Mouse (Mus musculus) adrenal gland, adult (tissue): Measurements from ENCODE around the gene Cdk17.
A peak's percentile ranks its signal among the peaks of the same experiment; 100 is the strongest.

Experiments
- DNase-seq, 2 experiments: peaks; one replicate each; pipeline ENCODE4 v3.0.0; 2022 to 2023; ENCODE audit warnings: low spot score in 1 of 2; ENCODE audit not compliant: inconsistent age in 2 of 2

Gene Cdk17

DNA sequence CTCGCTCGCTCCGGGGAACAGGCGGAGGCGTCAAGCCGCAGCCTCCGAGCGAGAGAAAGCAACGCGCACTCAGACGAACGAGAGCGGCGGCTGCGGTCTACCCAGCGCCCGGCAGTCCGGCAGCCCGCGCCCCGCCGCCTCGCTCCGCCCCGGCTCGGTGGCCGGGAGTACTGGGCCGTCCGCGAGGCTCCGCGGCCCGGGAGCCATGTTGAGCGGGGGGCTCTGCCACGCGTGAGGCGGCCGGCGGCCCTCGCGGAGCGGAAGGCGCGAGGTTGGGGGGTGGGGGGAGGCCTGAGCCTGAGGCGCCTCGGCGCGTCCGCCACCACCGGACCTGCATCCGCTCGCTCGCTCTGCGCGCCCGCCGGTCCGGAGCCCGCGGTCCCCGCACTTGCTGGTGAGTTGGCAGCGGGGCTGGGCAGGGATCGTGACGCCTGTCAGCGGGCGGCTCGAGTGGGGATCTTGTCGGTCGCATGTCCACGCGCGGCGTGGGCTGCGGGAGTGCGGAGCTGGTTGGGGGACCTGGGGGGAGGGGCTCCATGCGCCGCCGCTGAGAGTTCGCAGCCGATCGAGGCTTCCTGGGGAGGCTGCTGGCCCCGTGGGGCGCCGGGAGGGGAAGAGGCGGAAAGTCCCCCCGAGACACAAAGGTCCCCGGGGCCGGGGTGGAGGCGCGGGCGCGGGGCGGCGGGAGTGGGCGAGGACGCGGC is at the start of gene Cdk17:
TSS of gene Cdk17 (plus strand) at position 69 of the 704 bp plus-strand sequence.
- DNase-seq = peak; percentile 77 to 92

DNA sequence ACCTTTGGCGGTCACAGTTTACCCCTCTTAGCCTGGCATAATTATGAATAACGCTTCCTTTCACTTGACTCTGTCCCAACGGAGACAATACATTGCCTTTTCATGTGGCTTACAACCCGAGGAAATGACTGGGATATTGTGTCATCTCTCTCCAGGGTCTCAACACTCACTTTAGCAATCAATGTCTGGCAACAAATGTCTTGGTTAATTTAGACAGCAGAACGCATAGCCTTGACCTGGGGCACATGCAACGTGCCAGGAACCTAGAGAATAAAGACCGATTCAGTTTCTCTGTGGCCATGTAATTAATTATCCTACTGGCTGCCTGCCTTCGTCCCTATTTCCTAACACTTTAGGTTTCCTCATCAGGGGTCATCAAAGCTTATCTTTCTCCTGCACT is 49.3 kb upstream of the Cdk17 start:
- peak in 1 of 2 experiments; percentile 83 for DNase-seq

DNA sequence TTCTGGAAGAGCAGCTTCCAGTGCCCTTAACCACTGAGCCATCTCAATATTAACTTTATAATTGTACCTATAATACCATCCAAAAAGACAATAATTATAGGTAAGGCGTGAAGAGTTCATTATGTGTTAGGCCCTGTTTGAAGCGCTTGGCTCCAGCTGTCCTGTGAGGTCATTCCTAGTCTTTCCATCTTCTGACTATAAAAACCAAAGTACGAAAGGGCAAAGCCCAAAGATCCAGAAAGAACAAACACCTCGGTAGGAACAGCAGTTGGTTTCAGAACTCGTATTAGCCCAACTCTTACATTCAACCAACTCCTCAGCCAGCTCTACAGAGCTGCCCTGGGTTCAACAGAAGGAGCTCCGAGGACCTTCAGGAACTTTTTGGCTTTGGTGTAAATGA is 48.7 kb upstream of the Cdk17 start:
- no peak for DNase-seq

DNA sequence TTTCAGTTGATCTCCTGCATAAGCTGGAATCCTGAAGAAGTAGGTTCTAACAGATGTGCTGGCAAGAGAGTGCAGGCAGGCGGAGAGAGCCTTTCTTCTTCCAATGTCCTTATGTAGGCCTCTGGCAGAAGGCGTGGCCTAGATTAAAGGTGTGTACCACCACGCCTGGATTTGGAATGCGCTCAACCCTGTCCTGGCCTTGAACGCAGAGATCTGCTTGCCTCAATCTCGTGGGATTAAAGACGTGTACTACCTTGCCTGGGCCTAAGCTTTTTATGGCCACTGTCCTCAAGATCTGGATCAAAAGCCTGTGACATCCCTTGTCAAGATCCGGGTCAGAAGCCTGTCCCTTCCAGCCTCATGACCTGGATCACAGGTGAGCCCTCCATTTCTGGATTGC is 46.7 kb upstream of the Cdk17 start:
- no peak for DNase-seq

DNA sequence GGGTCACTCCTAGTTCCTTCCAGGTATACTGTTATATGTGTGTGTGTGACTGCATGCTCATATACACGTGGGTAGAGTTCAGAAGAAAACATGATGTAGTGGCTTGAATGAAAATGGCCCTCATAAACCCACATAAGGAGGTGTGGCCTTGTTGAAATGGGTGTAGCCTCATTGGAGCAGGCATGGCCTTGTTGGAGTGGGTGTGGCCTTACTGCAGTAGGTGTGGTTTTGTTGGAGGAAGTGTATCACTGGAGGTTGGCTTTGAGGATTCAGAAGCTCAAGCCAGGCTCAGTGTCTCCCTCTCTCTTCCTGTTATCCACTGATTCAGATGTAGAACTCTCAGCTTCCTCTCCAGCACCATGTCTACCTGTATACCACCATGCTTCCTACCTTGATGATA is 45.9 kb upstream of the Cdk17 start:
- DNase-seq = no peak

DNA sequence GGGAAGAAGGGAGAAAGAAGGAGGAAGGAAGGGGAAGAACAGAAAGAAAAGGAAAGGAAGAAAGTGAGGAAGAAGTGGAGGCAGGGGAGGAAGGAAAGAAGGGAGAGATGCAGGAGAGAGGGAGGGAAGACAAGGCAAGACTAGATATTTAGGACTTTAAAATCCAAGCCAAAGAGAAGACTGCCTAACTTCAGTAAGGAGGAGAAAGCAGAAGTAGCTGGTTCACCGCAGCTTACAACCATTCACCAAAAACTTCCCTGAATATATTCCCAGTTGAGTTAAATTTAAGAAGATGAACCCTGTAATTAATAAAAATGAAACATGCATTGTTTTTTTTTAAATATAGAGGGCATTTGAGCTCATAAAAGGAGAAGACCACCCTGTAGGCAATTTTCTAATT is 44.9 kb upstream of the Cdk17 start:
- DNase-seq = no peak

DNA sequence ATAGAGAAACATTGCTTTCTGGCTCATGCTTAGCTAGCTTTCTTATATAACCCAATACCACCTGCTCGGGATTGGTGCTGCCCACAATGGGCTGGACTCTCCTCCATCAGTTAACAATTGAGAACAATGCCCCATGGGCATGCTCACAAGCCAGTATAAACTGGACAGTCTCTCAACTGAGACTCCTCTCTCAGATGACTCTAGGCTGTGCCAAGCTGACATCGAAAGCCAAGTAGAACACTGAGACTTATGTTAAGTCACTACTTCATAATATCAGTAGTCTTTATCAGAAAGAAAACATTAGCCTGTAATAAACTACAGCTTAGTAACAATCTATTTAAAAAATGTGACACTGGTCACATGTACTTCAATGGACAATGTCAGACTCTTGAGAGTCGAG is 44.0 kb upstream of the Cdk17 start:
- DNase-seq = no peak

DNA sequence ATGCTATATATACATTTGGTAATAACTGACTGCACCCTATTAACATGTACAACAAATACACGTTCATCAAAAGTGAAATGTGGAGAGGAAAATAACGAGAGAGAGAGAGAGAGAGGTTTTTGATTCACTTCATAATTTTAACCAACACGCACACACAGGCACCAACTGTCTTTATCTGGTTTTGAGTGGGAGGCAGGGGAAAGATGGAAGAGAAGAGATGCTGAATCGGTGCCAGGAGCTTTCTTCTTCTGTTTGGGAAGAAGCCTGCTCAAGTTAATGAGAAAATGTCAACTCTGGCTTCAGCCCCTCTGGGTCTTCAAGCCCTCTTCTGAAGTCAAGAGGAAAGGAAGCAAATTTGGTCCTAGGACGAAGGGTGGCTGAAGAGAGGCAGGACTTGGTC is 40.9 kb upstream of the Cdk17 start:
- DNase-seq = no peak

DNA sequence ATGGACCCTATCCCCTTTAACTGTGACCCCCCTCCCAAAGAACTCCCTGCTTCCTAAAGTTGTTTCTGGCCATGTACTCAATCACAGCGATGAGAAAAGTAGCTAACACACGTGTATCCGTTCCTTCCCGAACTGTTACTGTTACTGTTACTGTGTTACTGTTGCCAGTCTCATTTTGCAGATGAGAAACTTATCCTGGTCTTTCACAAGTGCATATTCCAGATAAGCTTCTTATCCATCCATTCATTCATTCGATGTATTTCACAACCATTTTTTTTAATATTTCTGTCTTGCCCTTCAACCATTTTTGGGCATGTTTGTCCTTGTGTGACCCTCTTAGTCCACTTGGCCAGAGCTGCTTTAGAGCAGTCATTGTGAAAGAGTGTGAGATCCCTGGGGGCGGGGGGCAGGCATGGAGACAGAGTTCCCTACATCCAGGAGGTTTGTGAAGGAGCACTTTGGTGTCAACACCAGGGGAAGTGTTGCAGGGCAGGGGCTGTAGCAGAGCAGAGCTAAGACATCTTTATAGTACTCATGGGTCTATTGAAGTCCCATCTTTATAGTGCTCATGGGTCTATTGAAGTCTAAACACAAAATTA is 39.3 kb upstream of the Cdk17 start:
- peak in 1 of 2 experiments; percentile 63 for DNase-seq

DNA sequence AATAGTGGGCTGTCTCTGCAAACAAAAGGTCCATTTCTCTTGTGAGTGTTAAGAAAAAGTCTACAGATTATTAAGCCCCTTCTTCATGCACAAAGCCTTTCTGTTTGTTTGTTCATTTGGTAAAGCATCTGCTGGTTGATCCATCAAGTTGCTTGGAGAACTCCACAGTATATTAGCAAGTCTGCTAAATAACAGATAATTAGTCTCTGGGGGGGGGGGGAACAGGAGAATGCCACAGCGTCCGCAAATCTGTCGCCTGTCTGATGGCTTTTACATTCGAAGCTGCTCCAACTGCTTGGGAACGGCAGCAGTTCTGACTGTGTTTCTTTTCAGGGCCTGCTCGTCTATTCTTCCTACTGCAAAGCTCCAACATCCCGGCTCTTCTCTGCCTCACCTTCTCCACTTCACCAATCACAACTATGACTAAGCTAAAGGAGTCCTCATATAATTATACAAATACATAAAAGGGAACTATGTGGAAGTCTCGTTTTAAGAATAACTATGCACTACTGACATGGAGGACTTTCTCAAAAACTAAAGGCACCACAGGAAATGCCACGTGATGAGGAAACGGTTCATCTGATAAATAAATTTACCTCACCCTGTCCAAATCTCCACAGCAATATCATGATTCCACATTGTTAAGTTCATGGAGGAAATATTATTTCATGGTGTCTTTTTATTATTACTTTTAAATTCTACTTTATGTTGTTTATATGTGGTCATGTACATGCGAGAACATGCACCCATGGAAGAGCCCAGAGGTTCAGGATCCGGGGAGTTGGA is 38.1 kb upstream of the Cdk17 start:
- DNase-seq = no peak

DNA sequence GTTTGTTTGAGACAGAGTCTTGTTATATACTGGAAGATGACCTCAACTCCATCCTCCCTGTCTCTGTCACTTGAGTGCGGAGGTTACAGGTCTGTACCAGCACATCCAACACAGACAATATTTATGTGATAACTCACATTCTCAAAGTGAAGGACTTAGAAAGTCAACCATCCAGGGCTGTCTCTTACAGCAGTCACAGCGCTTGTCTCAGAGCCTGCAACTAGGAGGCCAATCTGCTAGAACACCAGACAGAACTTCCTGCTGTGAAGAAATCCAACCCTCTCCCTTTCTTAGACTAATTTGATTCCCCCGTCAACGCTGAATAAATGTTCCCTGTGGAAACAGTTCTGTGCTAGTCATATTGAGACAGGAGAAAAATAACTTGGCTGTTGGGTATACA is 37.4 kb upstream of the Cdk17 start:
- DNase-seq = peak in 1 of 2 experiments; percentile 20

DNA sequence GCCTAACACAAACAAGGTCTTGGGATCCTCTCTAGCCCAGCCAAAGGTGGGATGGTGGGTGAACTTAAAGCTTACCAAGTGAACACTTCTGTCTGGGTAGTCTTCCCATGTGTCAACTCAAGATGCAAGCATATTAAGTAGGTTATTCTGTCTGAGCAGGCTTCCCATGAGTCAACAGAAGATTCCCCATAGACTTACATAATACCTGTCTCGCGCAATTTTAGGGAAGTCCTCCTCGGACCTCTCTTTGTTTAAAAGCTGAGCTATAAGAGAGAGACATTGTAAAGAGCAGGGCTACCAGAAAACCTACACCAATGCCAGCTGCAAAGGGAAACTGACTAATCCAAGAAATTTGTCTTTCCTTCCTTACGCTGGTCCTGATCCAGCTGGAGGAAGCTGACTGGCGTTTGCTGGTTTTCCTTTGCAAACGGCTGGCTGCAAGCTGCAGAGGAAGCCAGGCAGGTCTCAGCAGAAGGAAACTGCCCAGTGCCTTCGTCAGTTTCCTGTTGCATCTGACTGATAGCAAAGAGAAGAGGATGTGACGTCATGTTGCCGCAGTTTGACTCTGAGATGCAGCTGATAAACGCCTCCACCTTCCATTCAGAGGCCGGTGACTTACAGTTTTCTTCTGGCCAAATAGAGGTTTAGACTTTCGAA is 36.6 kb upstream of the Cdk17 start:
- DNase-seq = peak; percentile 63 to 77

DNA sequence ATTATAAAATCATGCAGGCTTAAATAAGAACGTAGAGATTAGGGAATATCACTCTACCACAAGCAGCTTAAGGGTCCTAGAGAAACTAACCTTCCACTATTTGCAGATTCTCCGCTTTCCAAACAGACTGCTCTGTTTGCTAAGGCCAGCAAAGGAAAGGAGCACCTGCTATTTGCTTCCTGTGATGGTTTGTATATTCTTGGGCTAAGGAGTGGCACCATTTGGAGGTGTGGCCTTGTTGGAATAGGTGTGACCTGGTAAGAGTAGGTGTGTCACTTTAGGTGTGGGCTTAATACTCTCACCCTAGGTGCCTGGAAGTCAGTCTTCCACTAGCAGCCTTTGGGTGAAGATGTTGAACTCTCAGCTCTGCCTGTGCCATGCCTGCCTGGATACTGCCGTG is 34.6 kb upstream of the Cdk17 start:
- no peak for DNase-seq

DNA sequence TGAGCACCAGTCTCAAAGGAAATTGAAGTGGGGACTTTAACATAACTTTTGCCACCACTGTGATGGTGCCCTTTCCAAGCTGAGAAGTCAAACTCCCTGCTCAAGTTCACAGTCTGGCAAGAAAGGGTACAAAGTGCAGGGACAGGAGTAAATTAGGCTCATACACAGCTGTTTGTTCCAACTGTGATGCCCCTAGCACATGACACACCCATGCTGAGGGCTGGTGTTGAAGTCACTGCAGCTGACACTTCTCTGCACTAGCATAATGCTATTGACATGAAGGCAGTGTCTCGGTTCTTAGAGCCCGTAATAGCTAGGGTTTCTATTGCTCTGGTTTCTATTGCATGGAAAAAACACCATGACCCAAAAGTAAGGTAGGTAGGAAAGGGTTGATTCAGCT is 32.1 kb upstream of the Cdk17 start:
- no peak for DNase-seq

DNA sequence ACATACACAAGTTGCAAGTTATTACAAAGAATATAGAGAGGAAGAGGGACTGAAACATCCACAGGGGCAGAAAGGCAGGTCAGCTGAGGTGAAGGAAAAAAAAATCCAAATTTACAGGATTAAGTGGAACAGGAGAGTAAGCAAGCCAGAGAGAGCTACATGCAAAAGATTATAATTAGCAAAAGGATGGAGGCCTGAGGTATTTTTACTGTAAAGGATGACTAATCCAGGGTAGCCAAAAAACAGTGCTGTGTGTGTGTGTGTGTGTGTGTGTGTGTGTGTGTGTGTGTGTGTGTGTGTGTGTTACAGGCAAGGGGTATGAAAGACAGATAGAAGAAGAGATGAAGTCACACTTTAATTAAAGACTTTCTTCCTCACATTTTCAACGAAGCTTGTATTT is 31.3 kb upstream of the Cdk17 start:
- DNase-seq = no peak

DNA sequence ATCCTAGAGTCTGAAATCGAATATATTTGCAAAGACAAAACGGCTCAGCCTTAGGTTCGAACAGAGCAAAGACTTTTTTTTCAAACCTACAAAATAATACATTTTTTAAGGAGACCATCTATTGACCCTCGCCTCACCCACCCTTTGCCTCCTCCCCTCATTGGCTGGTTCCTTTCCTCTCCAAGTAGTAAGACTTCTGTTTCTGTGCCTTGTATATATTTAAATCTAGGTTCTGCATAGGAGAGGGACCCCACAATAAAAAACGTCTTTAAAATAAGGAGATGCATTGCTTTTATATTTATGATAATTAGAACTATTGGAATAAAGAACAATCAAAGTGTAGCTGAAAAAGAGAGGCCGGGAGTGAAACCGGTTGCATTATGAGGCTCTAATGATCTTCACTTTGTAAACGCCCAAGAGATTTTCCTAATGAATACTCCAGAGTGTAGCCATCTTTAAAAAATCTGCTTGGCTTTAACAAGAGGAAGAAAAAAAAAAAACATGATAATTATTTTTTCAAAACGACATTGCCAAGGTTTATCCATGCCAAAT is 30.7 kb upstream of the Cdk17 start:
- no peak for DNase-seq

DNA sequence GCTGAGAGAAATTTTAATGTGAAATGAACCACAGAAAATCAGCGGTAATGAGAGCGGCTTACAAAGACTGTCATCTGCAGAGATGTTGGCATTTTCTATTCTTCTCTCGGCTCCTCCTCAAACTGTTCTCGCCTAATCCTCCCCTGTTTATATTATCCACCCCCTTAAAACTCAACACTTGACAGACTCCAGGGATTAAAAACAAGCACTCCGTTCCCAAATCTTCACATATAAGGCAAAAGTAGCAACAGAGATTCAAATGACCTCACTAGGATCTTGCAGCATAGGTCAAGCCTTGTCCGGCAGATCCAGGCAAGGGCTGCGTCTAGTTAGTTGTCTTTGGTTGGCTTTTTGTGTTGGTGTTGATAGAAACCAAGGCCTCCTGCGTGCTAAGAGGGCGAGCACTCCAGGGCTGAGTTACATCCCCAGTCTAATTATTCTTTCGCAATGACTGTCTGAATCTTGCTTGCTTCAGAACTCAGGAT is 30.2 kb upstream of the Cdk17 start:
- no peak for DNase-seq

DNA sequence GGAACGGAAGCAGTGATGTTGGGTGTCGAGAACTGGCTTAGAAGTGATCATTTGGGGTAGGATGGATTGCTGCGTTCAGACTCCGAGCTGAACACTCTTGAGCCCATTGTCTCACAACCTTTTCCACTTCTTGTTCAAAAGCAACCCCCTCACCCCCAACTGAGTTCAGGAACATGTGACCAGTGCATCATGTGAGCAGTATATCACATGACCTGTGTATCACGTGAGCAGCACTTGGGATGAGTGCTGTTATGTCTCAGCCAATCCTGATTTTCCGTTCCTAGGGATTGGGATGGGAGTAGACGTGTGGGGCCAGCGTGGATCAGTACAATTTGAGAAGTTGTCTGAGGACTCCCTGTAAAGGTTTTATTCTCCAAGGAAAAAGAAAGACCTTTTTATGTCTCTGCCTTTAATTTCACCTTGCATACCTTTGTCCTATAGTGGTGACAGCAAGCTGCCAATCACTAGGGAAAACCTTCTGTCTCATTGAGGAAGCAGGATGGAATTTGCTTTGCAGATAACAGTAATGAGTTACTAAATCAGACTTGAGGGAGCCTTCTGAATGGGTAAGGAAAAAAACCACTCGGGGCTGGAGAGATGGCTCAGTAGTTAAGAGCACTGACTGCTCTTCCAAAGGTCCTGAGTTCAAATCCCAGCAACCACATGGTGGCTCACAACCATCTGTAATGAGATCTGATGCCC is 28.7 kb upstream of the Cdk17 start:
- no peak for DNase-seq

DNA sequence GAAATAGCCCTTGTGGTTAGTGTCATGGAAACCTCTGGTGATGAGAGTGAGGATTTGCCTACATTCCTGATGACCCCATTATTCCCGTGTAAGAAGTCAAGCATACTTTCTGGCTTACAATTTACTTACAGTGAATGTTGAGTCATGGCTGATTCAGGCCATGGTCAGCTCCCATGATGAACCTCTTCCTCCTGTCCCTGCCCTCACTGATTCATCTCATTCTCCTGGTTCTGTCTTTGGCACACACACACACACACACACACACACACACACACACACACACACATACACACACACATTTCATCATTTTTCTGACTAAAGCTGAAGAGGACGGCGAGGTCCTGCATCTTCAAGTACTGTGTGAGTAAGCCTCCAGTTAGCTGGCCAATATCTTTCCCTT is 21.9 kb upstream of the Cdk17 start:
- DNase-seq = peak; percentile 73 to 86

DNA sequence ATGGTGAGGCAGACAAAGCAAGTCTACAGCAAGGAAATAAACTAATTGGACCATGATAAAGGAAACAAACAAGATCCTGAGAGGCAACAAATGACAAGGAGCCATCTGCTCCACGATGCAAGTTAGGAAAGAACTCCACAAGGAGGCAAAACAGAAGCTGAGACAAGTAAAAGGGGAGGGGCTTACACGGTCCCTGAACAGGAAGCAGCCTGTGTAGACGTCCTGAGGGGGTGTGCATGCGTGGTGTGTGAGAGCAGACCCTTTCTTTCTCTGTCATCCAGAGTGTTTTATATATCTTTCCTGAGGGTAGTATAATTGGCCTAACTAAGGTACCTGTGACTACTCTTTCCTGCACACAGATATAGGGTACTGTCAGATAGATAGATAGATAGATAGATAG is 19.9 kb upstream of the Cdk17 start:
- DNase-seq = no peak
